8 mouse cellular contexts compared by ENCODE assay signal in the genomic region with DNA sequence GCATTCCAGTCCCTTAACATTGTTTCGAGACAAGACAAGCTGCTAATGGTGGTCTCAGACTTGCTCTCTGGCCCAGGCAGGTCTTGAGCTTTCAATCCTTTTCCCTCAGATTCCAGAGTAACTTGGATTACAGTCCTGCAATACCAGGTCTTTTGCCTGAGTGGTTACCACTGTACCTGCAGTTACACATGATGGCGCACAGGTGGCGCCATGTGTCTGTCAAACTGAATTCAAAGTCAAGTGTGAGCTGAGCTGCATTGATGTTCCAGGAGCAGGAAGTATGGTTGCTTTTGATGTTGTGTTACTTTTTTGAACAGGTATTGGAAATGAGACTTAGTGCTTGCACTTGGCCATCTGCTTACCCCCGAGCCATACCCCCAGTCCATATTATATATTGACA.
DNase-seq lines count a peak whose midpoint lies in the region; ATAC-seq and TF ChIP-seq lines count a peak whose summit lies in the region.

No protein-coding gene starts in this region.

- no peaks in the 10 kb centered on the region for H3K9me3 ChIP-seq in forebrain, postnatal 0 days (ENCODE audit: low read length)

- ATAC-seq in forebrain, postnatal 0 days = peak; percentile 61

- H3K4me2 ChIP-seq in forebrain, postnatal 0 days (ENCODE audit: low read depth) = no peak overlapping the region

- DNase-seq in adrenal gland, adult (ENCODE audit: inconsistent age in 2 of 2, low spot score in 1 of 2) = peak; percentile 18 to 67
- no peak for DNase-seq in adrenal gland, adult 8-10 months
- peak; percentile 22 for DNase-seq in ovary, postnatal 14 days (ENCODE audit: low spot score)
- no peak for DNase-seq in ovary, adult 18-20 months (ENCODE audit: low spot score)
- peak; percentile 21 for DNase-seq in cerebellum, adult 11-12 months
- peak; percentile 77 for DNase-seq in forebrain, postnatal 0 days
- peak; percentile 18 for DNase-seq in lung, postnatal 25 days (ENCODE audit: low spot score)
- peak; percentile 18 to 49 for DNase-seq in thymus, postnatal 10 days (ENCODE audit: low spot score in 2 of 2)

- H3K9ac ChIP-seq in forebrain, postnatal 0 days = no peak overlapping the region

- no peaks in the 10 kb centered on the region for H3K36me3 ChIP-seq in forebrain, postnatal 0 days (ENCODE audit: insufficient read depth)

- no peak overlapping the region for H3K27ac ChIP-seq in forebrain, postnatal 0 days (ENCODE audit: low read depth, low read length)

- no peaks in the 10 kb centered on the region for H3K4me1 ChIP-seq in forebrain, postnatal 0 days (ENCODE audit: insufficient read depth)

- TF ChIP-seq CTCF in forebrain, postnatal 0 days (IDR thresholded peaks at IDR 0.05; ENCODE audit: low read depth) = peak; percentile 96

- no peak overlapping the region for H3K4me3 ChIP-seq in forebrain, postnatal 0 days (ENCODE audit: low read depth, low read length)

- H3K27me3 ChIP-seq in forebrain, postnatal 0 days (ENCODE audit: insufficient read depth, low read length) = no peaks in the 10 kb centered on the region

- 29% methylated on average over 4 of the region's 4 CpGs for WGBS in forebrain, postnatal 0 days

Comparison
In these comparisons a context has a peak if more than half of its experiments do, and no peak if none do; other contexts are left out.
1. DNase-seq: peak in adrenal gland, adult (2 of 2), ovary, postnatal 14 days (single experiment), cerebellum, adult 11-12 months (single experiment), forebrain, postnatal 0 days (single experiment), lung, postnatal 25 days (single experiment) and thymus, postnatal 10 days (2 of 2); none in adrenal gland, adult 8-10 months (single experiment) and ovary, adult 18-20 months (single experiment).